Mouse (Mus musculus) spleen, embryonic (tissue): ENCODE results near the gene Tnpo2.

Experiments used
- CTCF ChIA-PET: fragments of 350-600 bp; sonication (Branson Sonifier 250); formaldehyde crosslinking; loops from one replicate; lab custom pipeline; 2022; lab: Charles Lee

Gene Tnpo2

DNA sequence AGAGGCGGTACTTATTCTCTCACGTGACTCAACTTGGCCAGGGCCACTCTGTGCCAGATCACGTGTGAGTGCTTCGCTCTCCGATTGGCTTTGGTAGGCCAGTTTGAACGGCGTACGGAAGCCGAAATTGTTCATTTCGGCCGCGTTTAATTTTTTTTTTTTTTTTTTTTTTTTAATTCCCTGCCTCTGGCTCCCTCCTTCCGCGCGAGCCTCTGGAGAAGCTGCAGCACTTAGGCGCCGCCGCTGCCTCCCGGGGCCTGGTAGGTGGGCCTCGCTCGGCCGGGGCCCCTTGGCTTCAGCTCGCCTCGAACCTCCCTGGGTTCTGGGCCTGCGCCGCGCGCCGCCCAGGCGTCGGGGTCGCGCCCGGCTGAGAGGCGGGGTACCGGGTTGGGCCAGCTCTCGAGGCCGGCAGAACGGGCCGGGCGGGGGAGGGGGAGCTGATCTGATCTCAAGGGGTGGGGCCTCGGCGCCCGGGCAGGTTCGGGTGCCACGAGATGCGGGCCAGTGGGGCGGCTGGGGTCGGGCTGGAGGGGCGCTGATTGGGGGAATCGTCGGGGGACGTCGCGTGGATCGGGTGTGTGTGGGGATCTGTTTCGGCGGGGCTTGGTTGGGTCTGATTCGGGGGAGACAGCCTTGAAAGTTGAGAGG, at the start of gene Tnpo2:
Gene Tnpo2, plus strand, starts transcription at position 198 of the 648 bp plus-strand sequence.
- CTCF ChIA-PET = interaction anchor here (0.6 to 1.8 kb wide), 4 partner anchors 10 to 64 kb away, joined by 3 to 12 read pairs (median 4); partner anchors contain the start of gene Trir

DNA sequence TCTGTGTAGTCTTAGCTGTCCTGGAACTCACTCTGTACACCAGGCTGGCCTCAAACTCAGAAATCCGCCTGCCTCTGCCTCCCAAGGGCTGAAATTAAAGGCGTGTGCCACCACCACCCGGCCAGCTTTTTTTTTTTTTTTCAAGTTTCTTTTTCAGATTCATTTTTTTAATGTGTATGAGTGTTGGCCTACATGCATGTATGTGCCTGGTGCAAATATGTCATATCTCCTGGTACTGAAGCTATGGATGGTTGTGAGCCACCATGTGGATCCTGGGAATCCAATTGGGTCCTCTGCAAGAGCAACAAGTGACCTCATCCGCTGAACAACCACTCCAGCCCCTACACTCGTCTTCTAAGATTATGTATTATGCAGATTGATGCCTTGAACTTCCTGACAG, 49.3 kb upstream of the Tnpo2 start:
- CTCF ChIA-PET = interaction anchor here (0.6 to 8.0 kb wide), 2 partner anchors 11 to 20 kb away, joined by 4 to 113 read pairs; partner anchors contain the start of gene Junb

DNA sequence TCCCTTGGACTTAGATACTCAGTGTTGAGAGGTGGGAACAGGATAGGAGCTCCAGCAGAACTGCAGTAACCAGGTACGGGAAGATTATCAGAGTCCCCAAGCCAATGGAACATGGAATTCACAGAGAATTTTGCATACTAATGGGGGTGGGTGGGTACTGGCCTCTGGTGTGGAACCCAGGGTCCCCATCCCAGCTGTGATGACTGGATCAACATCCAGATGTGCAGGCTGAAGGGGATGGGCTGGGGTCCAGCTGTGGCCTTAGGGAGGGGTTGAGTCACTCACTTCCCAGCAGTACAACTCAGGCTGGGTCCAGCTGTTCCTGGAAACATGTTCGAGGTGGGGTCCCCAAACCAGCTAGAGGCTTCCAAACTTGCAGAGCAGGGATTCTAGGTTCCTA, 48.8 kb upstream of the Tnpo2 start:
- CTCF ChIA-PET = interaction anchor here (0.9 to 8.0 kb wide), 2 partner anchors 12 to 21 kb away, joined by 4 to 113 read pairs; partner anchors contain the start of gene Junb

DNA sequence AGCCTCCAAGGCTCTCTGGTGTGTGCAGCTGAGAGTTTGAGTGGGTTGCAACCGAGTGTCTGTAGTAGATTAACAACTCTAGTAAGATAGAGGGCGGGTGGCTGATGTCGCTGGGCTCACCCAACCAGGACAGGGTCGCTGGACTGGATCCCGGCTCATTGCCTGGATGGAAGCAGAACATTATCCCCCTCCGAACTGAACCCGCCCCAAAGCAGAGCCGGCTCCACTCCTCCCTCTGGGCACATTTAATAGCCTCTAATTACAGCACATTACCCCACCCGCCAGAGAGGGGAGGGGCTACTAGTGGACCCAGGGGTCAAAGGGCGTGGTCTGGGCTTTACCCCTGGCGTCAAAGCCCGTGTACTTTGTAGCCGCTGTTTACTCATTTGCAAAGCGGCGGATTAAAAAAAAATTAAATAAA, 47.4 kb upstream of the Tnpo2 start:
- CTCF ChIA-PET = interaction anchor here (0.6 to 8.0 kb wide), 5 partner anchors 8 to 118 kb away, joined by 3 to 113 read pairs (median 4); partner anchors contain the start of genes Junb, Syce2 and Wdr83

DNA sequence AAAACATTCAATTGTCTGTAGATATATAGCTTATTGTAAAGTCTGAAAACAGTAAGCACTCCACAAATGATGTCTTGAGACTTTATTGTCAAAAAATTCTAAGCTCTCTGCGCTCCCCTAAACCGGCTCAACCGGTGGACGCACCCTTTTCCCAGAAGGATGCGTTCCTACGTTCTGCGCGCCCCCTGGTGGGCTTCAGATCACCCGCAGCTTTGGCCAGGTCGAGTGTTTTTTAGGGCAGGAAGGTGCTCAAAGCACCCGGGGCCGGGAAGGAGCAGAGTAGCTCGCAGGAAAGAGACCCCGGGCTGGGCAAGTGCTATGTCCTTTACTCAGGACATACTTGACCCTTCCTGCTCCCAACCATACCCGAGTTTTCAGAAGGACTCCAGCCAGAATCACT, 46.9 kb upstream of the Tnpo2 start:
- CTCF ChIA-PET = interaction anchor here (0.6 to 8.0 kb wide), 5 partner anchors 9 to 504 kb away, joined by 3 to 113 read pairs (median 3); partner anchors contain the start of genes Gm49661, Junb, Prdx2 and Syce2

DNA sequence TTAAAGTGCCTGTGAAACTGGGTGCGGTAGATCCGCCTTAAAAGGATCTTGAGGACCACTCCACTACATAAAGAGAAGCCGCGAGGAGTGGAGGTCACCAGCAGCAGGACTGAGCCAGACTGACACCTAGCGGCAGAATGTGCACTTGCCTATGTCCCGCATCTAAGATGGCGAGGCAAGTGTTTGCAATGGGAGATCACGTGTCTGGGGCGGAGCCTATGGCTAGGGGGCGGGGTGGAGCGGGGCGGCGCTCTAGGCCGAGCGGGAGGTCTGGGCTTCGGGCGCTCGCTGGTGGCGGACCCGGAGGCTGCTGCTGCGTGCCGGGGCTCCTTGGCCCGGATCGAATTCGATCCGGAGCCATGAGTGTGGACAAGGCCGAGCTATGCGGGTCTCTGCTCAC, 46.4 kb upstream of the Tnpo2 start, which contains the start of gene Hook2:
Gene Hook2, plus strand, starts transcription at position 255 of the 400 bp plus-strand sequence.
- CTCF ChIA-PET = interaction anchor here (0.6 to 8.0 kb wide), 5 partner anchors 9 to 503 kb away, joined by 3 to 113 read pairs (median 3); partner anchors contain the start of genes Gm49661, Junb, Prdx2 and Syce2

DNA sequence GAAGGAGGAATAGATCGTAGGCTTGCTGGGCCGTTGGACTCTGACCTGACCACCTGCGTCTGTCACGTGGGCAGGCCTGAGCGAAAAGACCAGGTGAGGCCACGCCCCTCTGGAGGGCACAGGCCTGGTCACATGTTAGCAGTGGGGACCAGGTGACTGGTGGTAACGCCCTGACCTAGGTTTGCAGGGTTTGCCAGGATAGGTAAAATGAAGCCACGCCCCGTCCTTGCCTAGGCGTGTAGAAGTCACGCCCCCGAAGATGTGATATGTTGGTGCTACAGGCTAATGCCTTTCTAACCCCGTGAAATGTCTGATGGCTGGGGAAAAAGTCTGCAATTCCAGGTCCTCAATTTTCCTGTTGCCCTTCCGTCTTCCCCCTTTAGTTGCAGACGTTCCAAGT, 45.9 kb upstream of the Tnpo2 start:
- CTCF ChIA-PET = interaction anchor here (1.1 to 8.0 kb wide), 2 partner anchors 14 to 22 kb away, joined by 3 to 113 read pairs; partner anchors contain the start of genes Gm49661, Junb and Prdx2

DNA sequence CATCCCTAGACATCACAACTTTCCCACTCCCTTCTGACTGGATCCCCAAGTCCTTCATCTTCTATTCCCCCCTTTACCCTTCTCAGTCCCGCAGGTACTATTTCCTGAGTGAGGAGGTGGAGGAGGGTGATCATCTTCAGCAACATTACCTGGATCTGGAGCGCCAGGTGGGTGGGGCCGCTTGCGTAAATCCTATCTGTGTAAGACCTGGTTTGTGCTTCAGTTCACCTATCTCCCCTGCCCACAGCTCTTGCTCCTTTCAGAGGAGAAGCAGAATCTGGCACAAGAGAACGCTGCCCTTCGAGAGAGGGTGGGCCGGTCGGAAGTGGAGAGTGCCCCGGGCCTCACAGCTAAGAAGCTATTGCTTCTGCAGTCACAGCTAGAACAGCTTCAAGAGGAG, 42.3 kb upstream of the Tnpo2 start:
- CTCF ChIA-PET = interaction anchor here (0.7 kb wide), 1 partner anchor 20 kb away, joined by 4 read pairs; no protein-coding TSS in a partner anchor

DNA sequence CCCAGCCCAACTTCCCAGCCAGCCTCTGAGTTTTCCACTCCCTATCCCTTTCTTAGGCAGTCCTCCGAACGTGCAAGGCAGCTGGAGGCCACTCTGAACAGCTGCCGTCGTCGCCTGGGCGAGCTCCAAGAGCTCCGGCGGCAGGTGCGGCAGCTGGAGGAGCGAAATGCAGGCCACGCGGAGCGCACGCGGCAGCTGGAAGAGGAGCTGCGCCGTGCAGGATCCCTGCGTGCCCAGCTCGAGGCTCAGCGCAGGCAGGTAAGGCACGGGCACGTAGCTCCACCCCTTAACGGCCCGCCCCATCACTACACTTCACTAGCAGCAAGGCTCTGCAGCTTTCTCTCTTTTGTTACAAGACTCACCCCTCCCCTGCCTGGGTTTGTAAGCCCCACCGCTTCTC, 41.0 kb upstream of the Tnpo2 start:
- CTCF ChIA-PET = interaction anchor here (4.2 kb wide), 1 partner anchor 21 kb away, joined by 19 read pairs; no protein-coding TSS in a partner anchor

DNA sequence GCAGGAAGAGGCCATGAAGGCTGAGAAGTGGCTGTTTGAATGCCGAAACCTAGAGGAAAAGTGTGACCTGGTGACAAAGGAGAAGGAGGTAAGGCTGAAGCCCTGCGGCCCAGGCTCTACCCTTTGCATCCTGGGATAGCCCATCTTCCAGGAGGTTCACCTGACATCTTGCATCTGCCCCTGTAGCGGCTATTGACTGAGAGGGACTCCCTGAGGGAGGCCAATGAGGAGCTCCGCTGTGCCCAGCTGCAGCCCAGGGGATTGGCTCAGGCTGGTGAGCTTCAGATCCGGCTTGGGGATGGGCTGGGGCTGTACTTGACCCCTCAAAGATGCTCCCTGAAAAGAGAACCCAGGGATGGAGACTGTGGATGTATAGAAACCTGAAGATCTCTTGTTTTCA, 39.7 kb upstream of the Tnpo2 start:
- CTCF ChIA-PET = interaction anchor here (4.2 kb wide), 1 partner anchor 22 kb away, joined by 19 read pairs; no protein-coding TSS in a partner anchor

DNA sequence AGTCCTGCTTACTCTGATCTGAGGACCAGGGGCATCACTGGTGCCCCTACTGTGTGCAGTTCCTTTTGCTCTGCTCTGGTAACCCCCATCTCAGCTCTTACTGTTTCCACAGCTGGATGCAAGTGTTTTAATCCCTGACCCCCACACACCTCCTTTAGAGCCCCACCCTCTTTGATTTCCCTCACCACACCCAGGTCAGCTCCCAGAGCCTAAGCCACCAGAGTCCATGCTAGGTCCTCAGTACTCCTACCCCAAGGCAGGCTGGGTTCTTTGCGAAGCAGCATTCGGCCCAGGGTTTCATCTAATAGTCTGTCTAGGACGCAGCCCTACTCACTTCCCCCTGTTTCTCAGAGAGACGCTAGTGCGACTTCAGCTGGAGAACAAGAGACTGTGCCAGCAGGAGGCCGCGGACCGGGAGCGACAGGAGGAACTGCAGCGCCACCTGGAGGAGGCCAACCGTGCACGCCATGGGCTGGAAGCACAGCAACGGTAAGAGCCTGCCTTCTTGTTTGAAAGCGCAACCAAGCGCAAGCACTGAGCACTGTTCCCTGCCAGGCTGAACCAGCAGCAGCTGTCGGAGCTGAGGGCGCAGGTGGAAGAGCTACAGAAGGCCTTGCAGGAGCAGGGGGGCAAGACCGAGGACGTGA, 38.9 kb upstream of the Tnpo2 start:
- CTCF ChIA-PET = interaction anchor here (0.7 to 4.2 kb wide), 3 partner anchors 23 to 409 kb away, joined by 3 to 19 read pairs (median 4); no protein-coding TSS in a partner anchor

DNA sequence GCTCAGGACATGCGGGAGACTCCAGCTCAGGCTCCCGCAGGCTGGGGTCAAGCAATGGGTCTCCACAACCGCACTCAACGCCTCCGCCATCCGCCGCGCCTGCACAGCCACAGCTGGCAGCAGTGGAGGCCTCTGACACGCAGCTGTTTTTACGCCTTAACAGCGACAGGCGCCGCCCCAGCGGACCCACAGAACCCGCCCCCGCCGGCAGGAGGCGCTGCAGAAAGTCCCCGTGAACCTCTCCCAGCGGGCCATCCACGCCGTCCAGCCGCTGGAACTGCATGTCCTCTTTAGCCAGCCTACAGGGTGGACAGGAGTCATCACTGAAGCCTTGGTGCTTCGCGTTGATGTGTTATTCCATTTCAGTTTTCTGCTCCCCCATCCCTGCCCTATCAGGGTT, 29.0 kb upstream of the Tnpo2 start:
- CTCF ChIA-PET = no interaction called here

DNA sequence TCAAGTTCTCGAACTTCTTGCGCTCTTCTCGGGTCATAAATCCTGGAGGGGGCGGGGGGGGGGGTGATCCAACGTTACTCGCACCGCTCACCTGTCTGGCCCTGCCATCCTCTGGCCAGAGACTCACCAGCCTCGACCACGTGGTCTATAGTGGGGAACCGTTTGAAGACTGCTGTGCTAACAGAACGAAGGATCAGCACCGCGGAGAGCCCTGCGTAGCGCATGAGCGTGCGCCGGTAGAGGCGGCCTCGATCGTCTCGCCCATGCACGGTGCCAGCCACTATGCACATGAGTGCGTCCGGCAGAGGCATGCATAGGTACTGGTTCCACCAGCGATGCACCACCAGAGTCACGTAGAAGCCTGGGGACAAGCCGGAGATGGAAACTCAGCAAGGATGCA, 25.5 kb upstream of the Tnpo2 start:
- CTCF ChIA-PET = no interaction called here

DNA sequence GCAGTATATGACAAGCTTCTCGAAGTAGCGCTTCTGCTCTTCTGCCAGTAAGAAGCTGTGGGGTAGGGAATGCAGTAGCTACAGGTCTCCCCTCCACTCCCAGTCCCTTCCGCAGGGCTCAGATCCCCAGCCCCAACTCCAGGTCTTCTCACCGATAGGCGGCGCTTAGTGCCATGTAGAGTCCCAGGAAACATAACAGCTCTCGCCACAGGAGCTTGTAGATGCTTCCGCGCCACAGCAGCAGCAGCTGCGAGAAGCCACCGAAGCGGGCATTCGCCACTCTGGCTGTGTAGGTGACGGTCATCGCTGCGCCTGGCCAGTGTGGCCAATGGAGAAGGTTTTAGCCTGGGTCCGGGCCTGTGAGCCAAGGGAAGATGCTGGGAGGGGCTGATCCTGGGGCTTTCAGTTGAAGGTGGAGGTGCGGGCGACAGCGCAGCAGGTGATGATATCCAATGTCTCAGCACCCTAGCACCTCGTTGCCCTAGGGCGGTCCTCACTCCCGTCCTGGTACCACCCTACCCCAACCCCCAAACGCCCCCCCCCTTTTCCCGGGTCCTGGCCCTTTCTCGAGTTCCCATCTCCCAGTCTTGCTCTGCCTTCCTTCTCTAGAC, 23.4 kb upstream of the Tnpo2 start:
- CTCF ChIA-PET = interaction anchor here (1.1 kb wide), 1 partner anchor 63 kb away, joined by 11 read pairs; no protein-coding TSS in a partner anchor

DNA sequence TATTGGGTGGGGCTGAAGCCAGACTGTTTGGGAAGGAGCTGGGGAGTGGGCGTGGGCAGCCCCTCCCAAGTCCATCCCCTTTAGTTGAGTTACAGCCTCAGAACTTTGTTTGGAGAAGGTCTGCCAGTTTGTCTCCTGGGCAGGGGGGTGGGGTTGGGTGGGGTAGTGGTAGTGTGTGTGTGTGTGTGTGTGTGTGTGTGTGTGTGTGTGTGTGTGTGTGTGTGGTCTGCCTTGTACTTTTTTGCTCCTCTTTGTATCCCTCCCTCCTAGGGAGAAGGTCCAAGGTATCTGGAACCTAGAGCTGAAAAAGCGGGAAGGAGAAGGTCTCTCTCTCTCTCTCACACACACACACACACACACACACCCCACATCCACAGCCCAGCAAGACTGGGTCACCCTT, 22.3 kb upstream of the Tnpo2 start, which contains the start of gene Best2:
Gene Best2, minus strand, starts transcription at position 101 of the 400 bp plus-strand sequence.
- CTCF ChIA-PET = no interaction called here

DNA sequence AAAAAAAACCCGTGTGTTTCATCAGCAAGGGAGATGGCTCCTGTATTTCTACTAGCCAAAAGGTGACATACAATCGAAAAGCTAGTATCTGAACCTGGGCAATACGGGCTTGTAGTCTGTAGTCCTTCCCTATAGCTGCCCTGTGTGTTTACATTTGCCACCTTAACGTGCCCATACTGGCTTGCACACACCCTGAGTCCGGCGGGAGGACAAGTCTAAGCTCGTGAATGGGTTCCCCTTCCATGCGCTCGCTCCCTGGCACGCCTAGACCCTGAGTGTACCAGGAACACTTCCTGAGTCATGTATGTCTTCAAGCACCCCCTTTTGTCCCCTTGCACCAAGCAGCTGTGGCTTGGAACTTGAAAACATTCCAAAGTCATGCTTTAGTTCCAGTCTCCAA, 20.0 kb upstream of the Tnpo2 start:
- CTCF ChIA-PET = interaction anchor here (0.6 to 0.7 kb wide), 2 partner anchors 48 to 100 kb away, joined by 4 read pairs; partner anchors contain the start of genes Gm49661 and Prdx2

DNA sequence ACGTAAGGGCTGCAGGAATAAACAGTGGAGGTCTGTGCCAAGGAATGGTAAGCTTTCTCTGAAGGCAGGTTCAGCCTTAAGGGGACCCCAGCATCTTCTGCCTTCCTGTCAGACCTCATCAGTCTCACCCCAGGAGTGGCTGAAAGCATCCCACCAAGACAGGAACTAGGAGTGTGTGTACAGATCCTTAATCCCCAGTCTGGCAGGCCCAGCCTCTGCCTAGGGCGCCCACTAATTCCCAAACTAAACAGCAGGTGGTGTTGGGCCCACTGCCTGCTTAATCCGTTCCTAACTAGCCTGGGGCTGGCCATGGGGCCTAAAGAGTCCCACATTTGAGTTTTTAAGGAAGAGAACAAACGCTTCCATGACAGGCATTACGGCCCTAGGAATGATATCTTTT, 19.5 kb upstream of the Tnpo2 start:
- CTCF ChIA-PET = no interaction called here

DNA sequence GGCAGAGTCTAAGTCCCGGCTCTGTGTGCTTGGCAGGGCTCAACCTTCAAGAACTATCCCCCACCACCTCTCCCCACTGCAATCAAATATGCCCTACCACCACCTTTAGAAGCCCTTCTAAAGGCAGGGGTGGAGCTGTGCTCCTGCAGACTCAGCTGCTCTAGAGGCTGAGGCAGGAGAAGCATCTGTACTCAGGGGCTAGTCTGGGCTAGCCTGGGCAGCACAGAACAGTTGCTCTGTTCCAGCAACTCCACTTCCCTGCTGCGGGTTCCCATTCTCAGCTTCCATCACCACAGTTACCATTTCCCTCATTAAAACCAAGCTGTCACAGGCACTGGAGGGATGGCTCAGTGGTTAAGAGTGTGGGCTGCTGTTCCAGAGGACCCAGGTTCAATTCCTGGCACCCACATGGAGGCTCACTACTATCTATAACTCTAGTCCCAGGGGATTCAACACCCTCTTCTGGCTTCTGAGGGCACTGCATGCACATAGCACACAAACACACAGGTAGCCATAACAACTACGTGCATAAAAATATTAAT, 15.1 kb upstream of the Tnpo2 start:
- CTCF ChIA-PET = interaction anchor here (0.5 kb wide), 1 partner anchor 15 kb away, joined by 3 read pairs; the partner anchor contains the start of gene Tnpo2

DNA sequence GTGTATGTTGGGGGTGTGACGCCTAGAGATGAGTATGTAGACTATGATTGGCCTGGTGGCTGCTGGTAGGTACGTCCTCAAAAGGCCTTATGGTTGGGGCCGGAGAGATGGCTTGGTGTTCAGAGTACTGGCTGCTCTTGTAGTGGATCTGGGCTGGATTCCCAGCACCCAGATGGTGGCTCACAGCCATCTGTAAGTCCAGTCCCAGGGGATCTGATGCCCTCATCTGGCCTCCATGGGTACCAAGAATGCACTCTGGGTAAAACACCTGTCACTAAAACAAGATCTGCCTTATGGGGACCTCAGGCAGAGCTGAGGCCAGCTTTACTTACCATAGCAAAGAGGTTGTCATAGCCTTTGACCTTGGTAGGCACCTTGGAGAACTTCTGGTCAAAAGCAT, 12.9 kb upstream of the Tnpo2 start:
- CTCF ChIA-PET = interaction anchor here (0.6 to 0.9 kb wide), 2 partner anchors 95 to 167 kb away, joined by 3 to 13 read pairs; partner anchors contain the start of gene Farsa

DNA sequence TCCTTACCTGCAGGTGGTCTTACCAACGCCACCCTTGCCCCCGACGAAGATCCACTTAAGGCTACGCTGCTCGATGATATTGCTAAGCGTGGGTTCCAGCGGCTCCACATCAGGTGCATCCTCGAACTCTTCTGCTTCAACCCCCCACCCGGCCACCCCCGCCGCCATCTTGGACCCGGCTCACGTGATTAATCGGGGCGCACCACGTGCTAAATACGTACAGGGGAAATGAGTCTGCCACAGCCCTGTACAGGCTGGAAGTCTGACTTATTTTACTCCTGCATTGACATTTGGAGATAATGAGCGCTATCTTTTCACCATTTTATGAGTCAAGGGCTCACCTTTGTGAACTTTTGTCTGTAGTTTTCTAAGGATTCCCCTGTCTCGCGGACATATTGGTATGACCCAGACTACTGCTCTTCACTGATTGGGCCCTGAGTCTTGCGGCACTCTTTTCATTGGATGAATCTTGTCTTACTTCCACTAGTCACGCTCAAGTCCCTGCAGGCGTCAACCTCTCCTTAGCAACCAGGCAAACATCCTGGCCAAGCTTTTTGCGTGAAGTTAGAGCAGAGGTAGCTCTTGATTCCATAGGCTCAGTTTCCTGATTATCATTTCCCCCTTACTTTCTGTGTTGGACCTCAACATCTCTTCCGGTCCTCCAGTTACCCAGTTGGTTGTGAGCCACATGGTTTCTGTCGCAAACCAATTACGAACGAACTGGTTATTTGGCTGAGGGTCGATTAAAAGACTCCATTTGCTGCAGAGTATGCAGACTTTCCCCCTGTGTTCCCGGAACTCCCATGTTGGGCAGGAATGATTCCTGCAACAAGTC, 11.4 kb upstream of the Tnpo2 start, which contains the start of gene Asna1:
Gene Asna1, minus strand, starts transcription at position 184 of the 835 bp plus-strand sequence.
- CTCF ChIA-PET = no interaction called here
